Mouse (Mus musculus) CD4-positive naive resting alpha-beta T cell, adult 57 days (primary cell): ENCODE data around the gene Npm1. TPM values are rescaled to one million over a fixed set of nuclear protein-coding genes. Genes with fewer than 3 reads are reported as not detected.

Experiments
- total RNA-seq: library from RNA; stranded (reverse); gene quantifications from one replicate; pipeline ENCODE4 v1.2.4, GENCODE M21; 2023

Gene Npm1
- 706 TPM for total RNA-seq

GRCm38 (mm10) chr11:33162998-33163506 is at the start of gene Npm1:
TSS of gene Npm1 (minus strand) at chr11:33163206.

GRCm38 (mm10) chr11:33203383-33204328 is 40.6 kb upstream of the Npm1 start, which contains the start of gene Tlx3:
TSS of gene Tlx3 (minus strand) at chr11:33203589.

DNA sequence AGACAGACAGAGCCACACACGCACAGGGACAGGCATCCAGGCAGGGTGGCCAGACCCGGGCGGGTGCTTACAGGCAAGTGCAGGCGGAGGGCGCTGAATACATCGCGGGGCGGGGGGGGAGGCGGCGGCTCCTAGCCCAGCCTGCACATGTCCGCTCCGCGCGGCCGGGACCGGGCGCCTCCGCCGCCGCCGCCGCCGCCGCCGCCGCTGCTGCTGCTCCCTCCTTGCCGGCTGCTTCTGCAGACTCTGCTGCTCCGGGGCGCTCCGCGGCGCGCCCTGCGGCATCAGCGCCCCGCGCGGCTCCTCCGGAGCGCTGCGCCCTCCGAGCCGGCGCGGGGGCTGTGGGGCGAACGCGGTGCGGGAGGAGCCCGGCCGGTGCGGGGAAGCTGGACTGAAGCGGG is 15.8 kb downstream of the Npm1 start, which contains the start of gene Fgf18:
Fgf18 (minus strand) TSS at position 230 of the 401 bp plus-strand sequence.

Other genes starting within 250 kb of the Npm1 start
- gene Fgf18, start 15.8 kb downstream of the Npm1 start, total RNA-seq, result not detected
- gene Tlx3, start 40.4 kb upstream of the Npm1 start, total RNA-seq, result not detected
- gene Gm12117, start 113.5 kb upstream of the Npm1 start, total RNA-seq, result not detected